Mouse (Mus musculus) Patski (cell line): ENCODE measurements around the gene Fubp1. TPM values are rescaled to one million over a fixed set of nuclear protein-coding genes. Genes with fewer than 3 reads are reported as not detected.
"Not testable (repeated sequence)": the region's sequence is repeated elsewhere in the genome, so short reads cannot be mapped to it uniquely, and the experiment has no call there.

Experiments used
- ATAC-seq: fragments of 100-300 bp; one replicate; pipeline ENCODE4 v1.8.0; 2021
- CTCF ChIA-PET: fragments of 350-600 bp; sonication (Branson Sonifier 250); formaldehyde crosslinking; loops from one replicate; lab custom pipeline; 2022; ENCODE audit warnings: inconsistent platforms; lab: Charles Lee
- POLR2A ChIA-PET: fragments of 350-600 bp; sonication (Branson Sonifier 250); formaldehyde crosslinking; loops from one replicate; lab custom pipeline; 2022; ENCODE audit warnings: antibody characterized with exemption, inconsistent platforms; lab: Charles Lee
- DNase-seq: peaks from one replicate; pipeline ENCODE4 v3.0.0-alpha.2; 2011; ENCODE audit warnings: low read depth, low spot score
- H3K27me3 ChIP-seq: fragments of 371-371 bp; one replicate; pipeline ENCODE4 v1.5.1; 2021
- CTCF ChIP-seq: fragments of 100-300 bp; IDR thresholded peaks from one replicate; pipeline ENCODE4 v1.5.1; 2021
- in situ Hi-C: fragments of 300-500 bp; cut with MboI; formaldehyde crosslinking; loops from 3 replicates; pipeline ENCODE4 v1.11.1; 2018; ENCODE audit warnings: low pct_unique_long_range_greater_than_20kb, mixed read lengths
- polyA plus RNA-seq: library from polyadenylated mRNA; unstranded; gene quantifications from one replicate; pipeline ENCODE4 v1.2.3, GENCODE M21; 2021

Gene Fubp1
- polyA plus RNA-seq, 1 experiment from 2014 or later = 102 TPM

- in situ Hi-C loops = no loop called here
- no peaks in the 10 kb centered on the region for H3K27me3 ChIP-seq
- TF ChIP-seq CTCF = no peak
- CTCF ChIA-PET = interaction anchor here (1.4 kb wide), 1 partner anchor 68 kb away, joined by 3 read pairs; no protein-coding TSS in a partner anchor
- POLR2A ChIA-PET = no interaction called here
- DNase-seq = no peak
- ATAC-seq = no peak
Measured at GRCm38 (mm10) chr3:152247708-152248107, 37.5 kb downstream of the Fubp1 start.

GRCm38 (mm10) chr3:152250487-152250886 lies 40.3 kb downstream of the Fubp1 start:
- TF ChIP-seq CTCF = no peak
- no peak for ATAC-seq
- CTCF ChIA-PET = interaction anchor here (0.8 to 1.5 kb wide), 3 partner anchors 10 to 82 kb away, joined by 3 to 5 read pairs (median 4); no protein-coding TSS in a partner anchor
- POLR2A ChIA-PET = no interaction called here
- in situ Hi-C loops = no loop called here
- no peak for DNase-seq
- no peaks in the 10 kb centered on the region for H3K27me3 ChIP-seq

GRCm38 (mm10) chr3:152257528-152257927 lies 47.3 kb downstream of the Fubp1 start:
- POLR2A ChIA-PET = interaction anchor here (0.9 kb wide), 1 partner anchor 42 kb away, joined by 3 read pairs; no protein-coding TSS in a partner anchor
- no peaks in the 10 kb centered on the region for H3K27me3 ChIP-seq
- in situ Hi-C loops = no loop called here
- no peak for ATAC-seq
- TF ChIP-seq CTCF = no peak
- DNase-seq = no peak
- CTCF ChIA-PET = interaction anchor here (0.9 to 6.4 kb wide), 10 partner anchors 11 to 146 kb away, joined by 3 to 78 read pairs (median 4); no protein-coding TSS in a partner anchor

- in situ Hi-C loops, H3K27me3 ChIP-seq, POLR2A ChIA-PET: not testable (repeated sequence)
- CTCF ChIA-PET = interaction anchor here (0.7 to 6.4 kb wide), 22 partner anchors 9 to 490 kb away, joined by 3 to 78 read pairs (median 4); no protein-coding TSS in a partner anchor
- ATAC-seq (peak; percentile 77), DNase-seq (peak; percentile 59)
- peak; percentile 91 for TF ChIP-seq CTCF
Measured at GRCm38 (mm10) chr3:152259409-152259808, 49.2 kb downstream of the Fubp1 start.

GRCm38 (mm10) chr3:152260362-152260761 lies 50.1 kb downstream of the Fubp1 start:
- in situ Hi-C loops = loop anchor here (5.0 kb wide), 2 partner anchors 37 to 477 kb away; no protein-coding TSS in a partner anchor
- POLR2A ChIA-PET = no interaction called here
- CTCF ChIA-PET = interaction anchor here (0.8 to 6.4 kb wide), 16 partner anchors 10 to 489 kb away, joined by 3 to 78 read pairs (median 4); no protein-coding TSS in a partner anchor
- TF ChIP-seq CTCF = no peak
- DNase-seq (no peak), ATAC-seq (no peak)
- H3K27me3 ChIP-seq = no peaks in the 10 kb centered on the region

GRCm38 (mm10) chr3:152261436-152261835 lies 51.2 kb downstream of the Fubp1 start:
- ATAC-seq (no peak), DNase-seq (no peak)
- in situ Hi-C loops = loop anchor here (5.0 kb wide), 2 partner anchors 36 to 476 kb away; no protein-coding TSS in a partner anchor
- TF ChIP-seq CTCF = no peak
- ChIA-PET CTCF (interaction anchor here (0.8 to 6.4 kb wide), 11 partner anchors 16 to 167 kb away, joined by 3 to 78 read pairs (median 3); no protein-coding TSS in a partner anchor), POLR2A (interaction anchor here (0.6 to 0.8 kb wide), 2 partner anchors 15 to 133 kb away, joined by 3 to 4 read pairs; no protein-coding TSS in a partner anchor)
- no peaks in the 10 kb centered on the region for H3K27me3 ChIP-seq

- DNase-seq (no peak), ATAC-seq (no peak)
- TF ChIP-seq CTCF = no peak
- no peaks in the 10 kb centered on the region for H3K27me3 ChIP-seq
- in situ Hi-C loops = loop anchor here (5.0 kb wide), 2 partner anchors 35 to 475 kb away; no protein-coding TSS in a partner anchor
- POLR2A ChIA-PET = interaction anchor here (0.6 kb wide), 1 partner anchor 133 kb away, joined by 3 read pairs; no protein-coding TSS in a partner anchor
- CTCF ChIA-PET = interaction anchor here (0.8 to 6.4 kb wide), 6 partner anchors 36 to 75 kb away, joined by 3 to 78 read pairs (median 3); no protein-coding TSS in a partner anchor
Measured at GRCm38 (mm10) chr3:152261948-152262347, 51.7 kb downstream of the Fubp1 start.

GRCm38 (mm10) chr3:152264374-152264773 lies 54.2 kb downstream of the Fubp1 start:
- ATAC-seq (no peak), DNase-seq (no peak)
- POLR2A ChIA-PET = no interaction called here
- CTCF ChIA-PET = interaction anchor here (0.9 to 1.8 kb wide), 6 partner anchors 24 to 153 kb away, joined by 3 to 9 read pairs (median 4); no protein-coding TSS in a partner anchor
- in situ Hi-C loops = loop anchor here (5.0 kb wide), 2 partner anchors 33 to 473 kb away; no protein-coding TSS in a partner anchor
- no peaks in the 10 kb centered on the region for H3K27me3 ChIP-seq
- TF ChIP-seq CTCF = no peak

GRCm38 (mm10) chr3:152264830-152265229 lies 54.6 kb downstream of the Fubp1 start:
- in situ Hi-C loops = loop anchor here (5.0 kb wide), 2 partner anchors 32 to 472 kb away; no protein-coding TSS in a partner anchor
- no peak for TF ChIP-seq CTCF
- ChIA-PET POLR2A (no interaction called here), CTCF (interaction anchor here (1.3 to 1.8 kb wide), 3 partner anchors 38 to 154 kb away, joined by 3 to 9 read pairs (median 4); no protein-coding TSS in a partner anchor)
- H3K27me3 ChIP-seq = no peaks in the 10 kb centered on the region
- DNase-seq (no peak), ATAC-seq (no peak)

GRCm38 (mm10) chr3:152265351-152266035 lies 55.3 kb downstream of the Fubp1 start:
- no peaks in the 10 kb centered on the region for H3K27me3 ChIP-seq
- DNase-seq = no peak
- no peak for TF ChIP-seq CTCF
- ATAC-seq = peak; percentile 85
- POLR2A ChIA-PET = no interaction called here
- in situ Hi-C loops = no loop called here
- CTCF ChIA-PET = interaction anchor here (1.1 to 2.4 kb wide), 5 partner anchors 13 to 155 kb away, joined by 3 to 14 read pairs (median 4); no protein-coding TSS in a partner anchor
